Mouse (Mus musculus): Measurements from ENCODE around the gene Vmn2r-ps130. TPM values are rescaled to one million over a fixed set of nuclear protein-coding genes. Genes with fewer than 3 reads are reported as not detected.

The Vmn2r-ps130 gene
- not detected for polyA plus RNA-seq (2014; fragmentation: Illumina TruSeq; extraction: RNeasy Lipid Tissue Mini Kit (QIAGEN cat#74804); ENCODE audit: low read depth, low replicate concordance)

DNA sequence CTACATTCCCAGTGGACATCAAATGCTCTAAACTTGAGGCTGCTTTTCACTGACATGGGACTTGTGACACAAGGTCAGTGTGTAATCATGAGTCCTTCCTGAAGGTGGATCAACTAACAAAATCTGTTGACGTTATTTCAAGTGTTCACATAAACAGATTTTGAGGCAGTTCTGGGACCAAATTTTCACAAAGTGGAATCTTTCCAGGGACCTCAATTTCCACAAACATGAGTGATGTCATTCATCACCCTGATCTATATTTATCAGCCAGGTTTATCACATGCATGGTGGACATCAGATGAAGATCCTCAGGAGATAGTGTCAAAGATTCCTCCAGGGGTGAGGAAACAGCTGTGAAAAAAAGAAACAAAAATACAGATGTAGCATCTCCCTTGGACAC lies at the start of gene Vmn2r-ps130:
TSS of gene Vmn2r-ps130 (plus strand) at position 301 of the 400 bp plus-strand sequence.

Other genes starting within 250 kb of the Vmn2r-ps130 start
- gene Zfp945, start 194.0 kb upstream of the Vmn2r-ps130 start, polyA plus RNA-seq (2014; fragmentation: Illumina TruSeq; extraction: RNeasy Lipid Tissue Mini Kit (QIAGEN cat#74804); ENCODE audit: low read depth, low replicate concordance): 50.5 TPM
- not detected for gene Vmn2r113, start 118.2 kb upstream of the Vmn2r-ps130 start, polyA plus RNA-seq (2014; fragmentation: Illumina TruSeq; extraction: RNeasy Lipid Tissue Mini Kit (QIAGEN cat#74804); ENCODE audit: low read depth, low replicate concordance)
- 33.5 TPM for gene Zfp40, start 132.1 kb downstream of the Vmn2r-ps130 start, polyA plus RNA-seq (2014; fragmentation: Illumina TruSeq; extraction: RNeasy Lipid Tissue Mini Kit (QIAGEN cat#74804); ENCODE audit: low read depth, low replicate concordance)

All from sigmoid colon, adult 10 weeks (tissue).